Mouse (Mus musculus): ENCODE measurements around the gene Bsg.

DNA sequence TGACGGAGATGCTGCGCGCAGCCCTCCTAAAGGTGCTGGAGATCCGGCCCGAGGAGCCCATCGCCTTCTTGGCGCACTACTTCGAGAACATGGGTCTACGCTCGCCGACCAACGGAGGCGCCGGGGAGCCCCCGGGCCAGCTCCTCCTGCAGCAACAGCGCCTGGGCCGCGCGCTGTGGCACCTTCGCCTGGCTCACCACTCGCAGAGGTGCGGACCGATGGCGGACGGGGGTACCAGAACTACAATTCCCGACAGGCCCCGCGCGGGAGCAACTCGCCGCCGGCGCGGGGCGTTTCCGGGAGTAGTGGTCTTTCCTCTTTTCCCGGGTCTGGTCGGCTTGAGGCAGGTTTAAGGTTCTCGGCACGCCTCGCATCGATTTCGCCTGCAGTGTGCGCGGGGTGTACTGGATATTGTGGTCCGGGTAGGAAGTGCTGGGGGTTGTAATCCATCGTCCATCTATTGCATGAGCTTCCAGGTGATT lies 34.7 kb upstream of the Bsg start:
- no peak for TF ChIP-seq CTCF (IDR thresholded peaks at IDR 0.05; ENCODE audit: low read depth, low read length)
- TF ChIP-seq POLR2AphosphoS5 (IDR thresholded peaks at IDR 0.05; ENCODE audit: insufficient replicate concordance, low read depth, low read length): no peak
- TF ChIP-seq TAL1 (conservative IDR thresholded peaks at IDR 0.05; ENCODE audit: low read depth, low read length): no peak
